Mouse (Mus musculus) mouse trophoblast stem cell (cell line): ENCODE measurements at regions not wholly inside any gene's neighbourhood (a gene's known extent, or its start where the extent isn't known, plus 50 kb on each side); places are given as distances from the start of the nearest gene placed in this dataset.
"Not testable (repeated sequence)": the region's sequence is repeated elsewhere in the genome, so short reads cannot be mapped to it uniquely, and the experiment has no call there.

Experiments
- in situ Hi-C, 2 experiments: fragments of 300-500 bp; cut with MseI, MboI; formaldehyde crosslinking; loops; 2 replicates in 1 of 2; 3 replicates in 1 of 2; pipeline ENCODE4 v1.15.1; 2025

GRCm38 (mm10) chr1:88752332-88752731 lies 50.3 kb upstream of the Arl4c start:
- in situ Hi-C loops: loop anchor here in 1 of 2 experiments (5.0 kb wide), 1 partner anchor 440 kb away; no protein-coding TSS in a partner anchor

- in situ Hi-C loops: no loop called here
Observed at GRCm38 (mm10) chr1:88756658-88757057, 54.6 kb upstream of the Arl4c start.

- in situ Hi-C loops: no loop called here
Observed at GRCm38 (mm10) chr1:88757162-88757561, 55.1 kb upstream of the Arl4c start.

- in situ Hi-C loops: no loop called here
Observed at GRCm38 (mm10) chr1:88757746-88758145, 55.7 kb upstream of the Arl4c start.

- in situ Hi-C loops: no loop called here
Observed at GRCm38 (mm10) chr1:88760643-88761042, 58.6 kb upstream of the Arl4c start.

GRCm38 (mm10) chr1:88761121-88761520 lies 59.1 kb upstream of the Arl4c start:
- in situ Hi-C loops: no loop called here

- in situ Hi-C loops: no loop called here
Observed at GRCm38 (mm10) chr1:88763725-88764364, 61.8 kb upstream of the Arl4c start.

- in situ Hi-C loops: no loop called here
Observed at GRCm38 (mm10) chr1:88764478-88764877, 62.5 kb upstream of the Arl4c start.

GRCm38 (mm10) chr1:88777009-88777408 lies 75.0 kb upstream of the Arl4c start:
- in situ Hi-C loops: no loop called here

GRCm38 (mm10) chr1:88780262-88780661 lies 78.2 kb upstream of the Arl4c start:
- in situ Hi-C loops: no loop called here

GRCm38 (mm10) chr1:88783083-88783482 lies 81.1 kb upstream of the Arl4c start:
- in situ Hi-C loops: no loop called here

GRCm38 (mm10) chr1:88784866-88785620 lies 83.0 kb upstream of the Arl4c start:
- in situ Hi-C loops: no loop called here

GRCm38 (mm10) chr1:88786066-88786465 lies 84.0 kb upstream of the Arl4c start:
- in situ Hi-C loops: no loop called here

- in situ Hi-C loops: no loop called here
Observed at GRCm38 (mm10) chr1:88790674-88791073, 88.7 kb upstream of the Arl4c start.

GRCm38 (mm10) chr1:88794926-88795325 lies 92.9 kb upstream of the Arl4c start:
- in situ Hi-C loops: no loop called here

GRCm38 (mm10) chr1:88798473-88798872 lies 96.5 kb upstream of the Arl4c start:
- in situ Hi-C loops: no loop called here

- in situ Hi-C loops: no loop called here
Observed at GRCm38 (mm10) chr1:88798874-88799273, 96.9 kb upstream of the Arl4c start.

GRCm38 (mm10) chr1:88799343-88799742 lies 97.3 kb upstream of the Arl4c start:
- in situ Hi-C loops: no loop called here

- in situ Hi-C loops: no loop called here
Observed at GRCm38 (mm10) chr1:88799789-88800188, 97.8 kb upstream of the Arl4c start.

- in situ Hi-C loops: no loop called here
Observed at GRCm38 (mm10) chr1:88800411-88800810, 98.4 kb upstream of the Arl4c start.

GRCm38 (mm10) chr1:88801151-88801550 lies 99.1 kb upstream of the Arl4c start:
- in situ Hi-C loops: not testable (repeated sequence)

- in situ Hi-C loops: no loop called here
Observed at GRCm38 (mm10) chr1:88806960-88807359, 104.9 kb upstream of the Arl4c start.

- in situ Hi-C loops: no loop called here
Observed at GRCm38 (mm10) chr1:88807901-88808300, 105.9 kb upstream of the Arl4c start.
